Mouse (Mus musculus): ENCODE data around the gene Esp1. TPM values are rescaled to one million over a fixed set of nuclear protein-coding genes. Genes with fewer than 3 reads are reported as not detected.
"Not testable (repeated sequence)": the region's sequence is repeated elsewhere in the genome, so short reads cannot be mapped to it uniquely, and the experiment has no call there.

The Esp1 gene
- not detected in 2 replicates for total RNA-seq (2017)

DNA sequence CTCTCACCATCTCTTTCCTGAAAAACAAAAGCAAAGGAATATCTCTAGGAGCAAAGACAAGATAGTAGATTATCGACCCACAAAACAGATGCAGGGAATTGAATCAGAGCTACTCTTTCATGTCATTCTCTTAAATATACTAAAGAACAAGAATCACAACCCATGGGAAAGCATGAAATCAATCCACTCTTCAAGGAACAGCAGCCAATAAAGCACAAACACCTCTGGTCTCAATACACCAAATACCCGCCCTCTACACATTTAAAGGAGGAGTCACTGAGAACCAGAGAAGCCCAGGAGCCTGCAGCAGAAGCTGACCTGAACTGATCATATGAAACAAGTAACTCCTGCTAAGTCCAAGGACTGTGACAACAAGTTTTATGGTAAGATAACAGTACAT lies at the start of gene Esp1:
Esp1 (plus strand) TSS at position 301 of the 400 bp plus-strand sequence.
- no peak for ATAC-seq (ENCODE audit: extremely low read depth, insufficient number of reproducible peaks, low FRiP score, poor library complexity, severe bottlenecking)

DNA sequence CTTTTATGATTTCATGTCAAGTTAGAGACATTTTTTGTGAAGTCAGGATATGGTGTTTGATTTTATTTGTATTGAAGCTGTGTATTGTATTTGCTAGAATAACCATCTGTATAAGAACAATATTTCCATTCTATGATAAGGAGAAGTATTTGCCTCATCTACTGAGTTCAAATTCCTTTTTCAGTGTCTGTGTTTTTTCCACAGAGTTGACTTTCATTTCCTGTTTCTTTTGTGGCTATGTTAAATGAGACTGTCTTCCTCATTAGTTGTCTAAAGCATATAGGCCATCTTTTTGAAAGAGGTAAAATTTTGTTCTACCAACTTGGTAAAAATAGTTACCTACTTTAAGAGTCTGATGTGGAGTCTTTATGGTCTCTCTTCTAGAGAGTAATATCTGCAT lies 10.6 kb upstream of the Esp1 start:
- no peak for ATAC-seq (ENCODE audit: extremely low read depth, insufficient number of reproducible peaks, low FRiP score, poor library complexity, severe bottlenecking)

DNA sequence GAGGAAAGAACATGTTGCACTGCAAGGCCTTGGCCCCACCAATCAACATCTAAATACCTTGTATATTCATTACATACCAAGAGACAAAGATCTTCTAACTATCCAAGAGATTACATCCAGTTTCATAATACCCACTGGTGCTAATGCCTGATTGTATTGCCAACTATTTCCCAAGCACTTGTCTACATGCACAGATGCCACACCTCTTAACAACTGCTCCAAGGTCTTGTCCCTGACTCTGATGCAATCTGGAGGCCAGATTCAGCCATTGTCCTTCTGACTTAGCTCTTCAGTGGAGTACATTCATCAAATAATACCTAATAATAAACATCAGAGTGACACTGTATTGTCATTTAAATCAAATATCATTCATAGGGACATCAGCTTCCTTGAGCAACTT lies 9.9 kb upstream of the Esp1 start:
- not testable (repeated sequence) for ATAC-seq (ENCODE audit: extremely low read depth, insufficient number of reproducible peaks, low FRiP score, poor library complexity, severe bottlenecking)

DNA sequence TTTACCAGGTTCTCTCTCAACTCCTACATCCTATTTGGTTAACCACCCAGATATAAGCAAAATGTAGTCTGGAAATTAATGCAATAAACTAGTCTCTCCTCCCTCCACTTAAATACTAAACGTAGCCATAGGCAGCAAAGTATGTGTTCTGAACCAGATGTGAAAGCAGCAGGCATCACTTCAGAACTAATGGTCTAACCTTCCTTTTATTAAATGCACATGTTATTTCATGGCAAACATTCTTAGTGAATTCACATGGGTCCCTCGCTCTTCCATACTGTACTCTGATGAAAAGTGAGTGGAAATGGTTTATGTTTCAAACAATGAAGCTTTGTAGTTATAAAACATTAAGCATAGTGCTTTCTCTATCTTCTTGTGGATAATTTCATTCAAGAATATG lies 4.4 kb downstream of the Esp1 start:
- no peak for ATAC-seq (ENCODE audit: extremely low read depth, insufficient number of reproducible peaks, low FRiP score, poor library complexity, severe bottlenecking)

DNA sequence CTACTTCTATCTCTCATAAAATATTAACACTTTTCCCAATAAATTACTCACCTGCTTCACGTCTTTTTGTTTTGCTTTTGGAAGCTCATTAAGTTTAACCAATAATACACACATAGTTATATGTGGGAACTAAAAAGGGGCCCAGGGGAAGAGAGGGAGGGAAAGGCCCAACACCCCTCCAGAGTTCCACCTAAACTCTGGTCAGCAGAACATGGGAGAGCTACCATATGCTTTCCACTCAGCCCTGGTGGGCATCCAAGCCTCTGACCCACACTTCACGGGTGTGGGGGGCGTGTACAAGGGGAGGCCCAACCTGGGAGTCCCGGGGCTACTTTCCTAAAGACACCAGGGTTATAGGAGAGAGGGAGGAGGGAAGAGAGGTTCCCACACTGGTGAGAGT lies 4.8 kb downstream of the Esp1 start:
- no peak for ATAC-seq (ENCODE audit: extremely low read depth, insufficient number of reproducible peaks, low FRiP score, poor library complexity, severe bottlenecking)

- no peak for ATAC-seq (ENCODE audit: extremely low read depth, insufficient number of reproducible peaks, low FRiP score, poor library complexity, severe bottlenecking)
These were observed 36.7 kb downstream of the Esp1 start for GRCm38 (mm10) chr17:40763662-40764061.

GRCm38 (mm10) chr17:40767120-40767519 lies 40.2 kb downstream of the Esp1 start:
- no peak for ATAC-seq (ENCODE audit: extremely low read depth, insufficient number of reproducible peaks, low FRiP score, poor library complexity, severe bottlenecking)

Other genes with a start within 250 kb of the Esp1 start
- gene Esp8, start 207.1 kb upstream of the Esp1 start, total RNA-seq (2017), result not detected in 2 replicates
- not detected in 2 replicates for gene Esp6, start 165.6 kb upstream of the Esp1 start, total RNA-seq (2017)
- gene Esp4, start 128.5 kb upstream of the Esp1 start, total RNA-seq (2017), result not detected in 2 replicates
- not detected in 2 replicates for gene Esp3, start 95.0 kb upstream of the Esp1 start, total RNA-seq (2017)
- not detected in 2 replicates for gene Crisp2, start 79.9 kb downstream of the Esp1 start, total RNA-seq (2017)
- gene Rhag, start 84.0 kb downstream of the Esp1 start, total RNA-seq (2017), result 0.58 TPM in 1 of 2 replicates, not detected in the other
- gene 9130008F23Rik, start 153.4 kb downstream of the Esp1 start, total RNA-seq (2017), result 1.8 TPM in 1 of 2 replicates, not detected in the other
- gene Glyatl3, start 187.2 kb downstream of the Esp1 start, total RNA-seq (2017), result not detected in 2 replicates
- gene Mut, start 207.6 kb downstream of the Esp1 start, total RNA-seq (2017), result 14.9 and 20.1 TPM in 2 replicates
- gene Cenpq, start 207.9 kb downstream of the Esp1 start, total RNA-seq (2017), result 23.9 and 25.5 TPM in 2 replicates